Mouse (Mus musculus): ENCODE measurements at regions not wholly inside any gene's neighbourhood (a gene's known extent, or its start where the extent isn't known, plus 50 kb on each side); places are given as distances from the start of the nearest gene placed in this dataset.

- DNase-seq (ENCODE audit: low spot score): no peak
These were observed 501.9 kb upstream of the Nox3 start for GRCm38 (mm10) chr17:4198001-4198400.

- peak; percentile 71 for DNase-seq (ENCODE audit: low spot score)
These were observed 503.7 kb upstream of the Nox3 start for GRCm38 (mm10) chr17:4199698-4200153.

GRCm38 (mm10) chr17:4201300-4201699, 505.2 kb upstream of the Nox3 start:
- no peak for DNase-seq (ENCODE audit: low spot score)

GRCm38 (mm10) chr17:4208142-4208925, 512.3 kb upstream of the Nox3 start:
- no peak for DNase-seq (ENCODE audit: low spot score)

- DNase-seq (ENCODE audit: low spot score): no peak
These were observed 513.6 kb upstream of the Nox3 start for GRCm38 (mm10) chr17:4209650-4210049.

- DNase-seq (ENCODE audit: low spot score): no peak
These were observed 516.5 kb upstream of the Nox3 start for GRCm38 (mm10) chr17:4212586-4212985.

GRCm38 (mm10) chr17:4214970-4215369, 518.9 kb upstream of the Nox3 start:
- DNase-seq (ENCODE audit: low spot score): no peak

- DNase-seq (ENCODE audit: low spot score): no peak
These were observed 520.1 kb upstream of the Nox3 start for GRCm38 (mm10) chr17:4216203-4216602.

- no peak for DNase-seq (ENCODE audit: low spot score)
These were observed 520.7 kb upstream of the Nox3 start for GRCm38 (mm10) chr17:4216750-4217149.

- no peak for DNase-seq (ENCODE audit: low spot score)
These were observed 524.8 kb upstream of the Nox3 start for GRCm38 (mm10) chr17:4220661-4221360.

GRCm38 (mm10) chr17:4227889-4228288, 531.8 kb upstream of the Nox3 start:
- DNase-seq (ENCODE audit: low spot score): no peak

GRCm38 (mm10) chr17:4229969-4230368, 533.9 kb upstream of the Nox3 start:
- no peak for DNase-seq (ENCODE audit: low spot score)

- DNase-seq (ENCODE audit: low spot score): no peak
These were observed 554.4 kb upstream of the Nox3 start for GRCm38 (mm10) chr17:4250476-4250875.

GRCm38 (mm10) chr17:4265471-4265870, 569.4 kb upstream of the Nox3 start:
- no peak for DNase-seq (ENCODE audit: low spot score)

GRCm38 (mm10) chr17:4265946-4266345, 569.9 kb upstream of the Nox3 start:
- no peak for DNase-seq (ENCODE audit: low spot score)

GRCm38 (mm10) chr17:4266487-4266886, 570.4 kb upstream of the Nox3 start:
- DNase-seq (ENCODE audit: low spot score): no peak

- DNase-seq (ENCODE audit: low spot score): no peak
These were observed 572.3 kb upstream of the Nox3 start for GRCm38 (mm10) chr17:4268380-4268779.

- peak; percentile 5 for DNase-seq (ENCODE audit: low spot score)
These were observed 576.4 kb upstream of the Nox3 start for GRCm38 (mm10) chr17:4272456-4272855.

GRCm38 (mm10) chr17:4276722-4277121, 580.7 kb upstream of the Nox3 start:
- no peak for DNase-seq (ENCODE audit: low spot score)

- DNase-seq (ENCODE audit: low spot score): peak; percentile 5
These were observed 582.3 kb upstream of the Nox3 start for GRCm38 (mm10) chr17:4278239-4278827.

GRCm38 (mm10) chr17:4281451-4281850, 585.4 kb upstream of the Nox3 start:
- no peak for DNase-seq (ENCODE audit: low spot score)

GRCm38 (mm10) chr17:4291418-4291817, 595.4 kb upstream of the Nox3 start:
- no peak for DNase-seq (ENCODE audit: low spot score)
